Mouse (Mus musculus) liver, embryonic 16.5 days (tissue): ENCODE results near the gene Ncdn. TPM values are rescaled to one million over a fixed set of nuclear protein-coding genes. Genes with fewer than 3 reads are reported as not detected.

ENCODE experiments used
- ATAC-seq: fragments of 200-750 bp; cut with Nextera tagmentation; 2 replicates; pipeline ENCODE4 v1.8.0; 2017; ENCODE audit warnings: low read depth, mild to moderate bottlenecking, moderate number of reproducible peaks, moderate library complexity
- H3K27ac ChIP-seq: fragments of 300-500 bp; sonication (generic); 2 replicates; pipeline ENCODE4 v1.5.1; 2014; ENCODE audit warnings: mild to moderate bottlenecking, low read length
- H3K27me3 ChIP-seq: fragments of 300-500 bp; sonication (generic); 2 replicates; pipeline ENCODE4 v1.6.1; 2014; ENCODE audit warnings: low read depth, low read length, mixed read lengths; ENCODE audit not compliant: control insufficient read depth, insufficient read depth
- H3K36me3 ChIP-seq: fragments of 300-500 bp; sonication (generic); 2 replicates; pipeline ENCODE4 v1.6.1; 2014; ENCODE audit warnings: mild to moderate bottlenecking; ENCODE audit not compliant: control insufficient read depth, insufficient read depth
- H3K4me1 ChIP-seq: fragments of 300-500 bp; sonication (generic); 2 replicates; pipeline ENCODE4 v1.6.1; 2014; ENCODE audit warnings: low read depth, low read length, mixed read lengths; ENCODE audit not compliant: control insufficient read depth
- H3K4me2 ChIP-seq: fragments of 300-500 bp; sonication (generic); 2 replicates; pipeline ENCODE4 v1.6.1; 2014; ENCODE audit warnings: low read depth, low read length, mixed read lengths
- H3K4me3 ChIP-seq: fragments of 300-500 bp; sonication (generic); 2 replicates; pipeline ENCODE4 v1.5.1; 2014; ENCODE audit warnings: low read depth, mild to moderate bottlenecking, low read length
- H3K9ac ChIP-seq: fragments of 300-500 bp; sonication (generic); 2 replicates; pipeline ENCODE4 v1.6.1; 2014; ENCODE audit warnings: low read depth, low read length
- H3K9me3 ChIP-seq: fragments of 300-500 bp; sonication (generic); replicated peaks from 2 replicates; pipeline ENCODE4 v1.6.1; 2016; ENCODE audit warnings: low read length; ENCODE audit not compliant: control insufficient read depth
- WGBS: fragments of 180-500 bp; shearing (Covaris S2); extraction: QIAGEN DNeasy Blood & Tissue Kit; methylation state at CpG from one replicate; pipeline ENCODE4 v1.1.7; 2014; ENCODE audit not compliant: insufficient replicate concordance; 5-methylcytosine and 5-hydroxymethylcytosine counted together
- polyA plus RNA-seq: library from polyadenylated mRNA; unstranded; fragments of >200 nt; fragmentation: Nextera tagmentation; extraction: Ambion mirVana; gene quantifications from 2 replicates; pipeline ENCODE4 v1.2.1, GENCODE M21; 2015

Ncdn gene
- polyA plus RNA-seq, 1 experiment from 2014 or later = 6.7 TPM

DNA sequence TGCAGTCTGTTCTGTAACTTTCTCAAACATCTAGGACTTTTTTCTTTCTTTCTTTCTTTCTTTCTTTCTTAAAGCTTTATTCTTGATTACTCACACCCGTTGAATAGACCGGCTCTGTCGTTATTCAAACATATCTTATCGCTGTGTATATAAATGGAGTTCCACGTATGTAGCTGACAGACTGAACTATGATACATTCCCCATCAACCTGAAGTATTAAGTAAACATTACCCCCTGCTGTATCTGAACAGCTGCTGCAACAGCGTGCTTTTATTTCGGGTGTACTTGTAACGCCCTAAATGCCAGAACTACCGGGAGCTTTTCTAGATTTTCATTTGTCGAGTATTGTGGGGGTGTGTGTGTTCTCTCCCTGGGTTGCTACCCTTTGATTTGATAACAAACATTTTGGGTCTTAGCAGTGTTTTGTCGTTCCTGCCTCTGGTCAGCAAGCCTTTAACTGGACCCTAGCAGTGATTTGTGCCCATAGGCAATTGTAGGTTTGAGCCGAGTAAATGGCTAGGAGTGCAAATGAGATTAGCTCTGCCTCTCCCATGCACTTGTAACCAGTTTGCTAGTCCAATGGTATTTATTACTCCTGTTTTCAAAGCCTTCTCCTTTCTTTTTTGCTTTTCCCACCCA lies 1.6 kb upstream of the Ncdn start:
- H3K4me3 ChIP-seq = peak overlapping the region; percentile 92
- no peak for ATAC-seq
- WGBS = 53% methylated on average over 12 of the region's 12 CpGs

GRCm38 (mm10) chr4:126754231-126754611 lies 983 bp upstream of the Ncdn start:
- Histone ChIP-seq H3K36me3 (no peaks in the 10 kb centered on the region; the same call in 1 of the 2 replicates), H3K4me2 (peak overlapping the region; percentile 88), H3K4me3 (peak overlapping the region; percentile 92), H3K27ac (peak overlapping the region; percentile 88; the same call in 1 of the 2 replicates), H3K27me3 (no peaks in the 10 kb centered on the region), H3K4me1 (peaks cover 15% of the 10 kb centered on the region), H3K9me3 (no peaks in the 10 kb centered on the region), H3K9ac (peak overlapping the region; percentile 95)
- ATAC-seq = no peak
- 1% methylated on average over 12 of the region's 12 CpGs for WGBS

More for the DNA sequence above, 1.6 kb upstream of the Ncdn start:
- no peaks in the 10 kb centered on the region for H3K9me3 ChIP-seq
- H3K4me2 ChIP-seq = peak overlapping the region; percentile 88
- H3K36me3 ChIP-seq = no peaks in the 10 kb centered on the region; the same call in 1 of the 2 replicates
- peaks cover 15% of the 10 kb centered on the region for H3K4me1 ChIP-seq
- H3K9ac ChIP-seq = no peak overlapping the region; the same call in 1 of the 2 replicates
- H3K27me3 ChIP-seq = no peaks in the 10 kb centered on the region
- H3K27ac ChIP-seq = no peak overlapping the region

DNA sequence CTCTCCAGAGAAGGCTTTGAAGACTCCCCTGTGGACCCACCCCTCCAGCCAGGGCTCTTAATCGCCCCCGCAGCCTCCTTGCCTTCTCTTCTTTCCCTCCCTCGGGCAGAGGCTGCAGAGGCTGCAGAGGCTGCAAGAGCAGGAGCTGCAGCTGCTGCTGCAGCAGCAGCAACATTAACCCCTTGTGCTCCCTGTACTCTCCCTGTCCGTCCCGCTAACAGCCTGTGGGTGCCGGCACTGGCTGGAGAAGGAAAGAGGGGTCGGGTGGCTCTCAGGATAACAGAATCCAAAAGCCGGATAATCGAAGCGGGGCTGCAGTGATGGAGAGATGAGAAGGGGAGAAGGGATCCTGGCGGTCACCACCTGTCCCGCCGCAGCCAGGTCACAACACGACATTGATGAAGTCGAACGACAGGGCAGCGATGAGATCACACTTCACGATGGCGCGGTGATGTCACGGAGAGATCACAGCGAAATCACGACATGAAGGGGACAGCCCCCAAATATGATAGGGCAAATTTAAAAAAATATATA lies 563 bp downstream of the Ncdn start:
- H3K27me3 ChIP-seq = no peaks in the 10 kb centered on the region
- no peak for ATAC-seq

GRCm38 (mm10) chr4:126752024-126752607 lies 1.1 kb downstream of the Ncdn start:
- no peak for ATAC-seq

More for the DNA sequence above, 563 bp downstream of the Ncdn start:
- H3K4me1 ChIP-seq = peaks cover 15% of the 10 kb centered on the region
- peak overlapping the region; percentile 95 for H3K9ac ChIP-seq
- peak overlapping the region; percentile 88 for H3K4me2 ChIP-seq
- H3K27ac ChIP-seq = no peak overlapping the region
- WGBS = under 1% methylated on average over 23 of the region's 23 CpGs
- H3K9me3 ChIP-seq = no peaks in the 10 kb centered on the region
- no peaks in the 10 kb centered on the region; the same call in 1 of the 2 replicates for H3K36me3 ChIP-seq
- H3K4me3 ChIP-seq = peak overlapping the region; percentile 92

DNA sequence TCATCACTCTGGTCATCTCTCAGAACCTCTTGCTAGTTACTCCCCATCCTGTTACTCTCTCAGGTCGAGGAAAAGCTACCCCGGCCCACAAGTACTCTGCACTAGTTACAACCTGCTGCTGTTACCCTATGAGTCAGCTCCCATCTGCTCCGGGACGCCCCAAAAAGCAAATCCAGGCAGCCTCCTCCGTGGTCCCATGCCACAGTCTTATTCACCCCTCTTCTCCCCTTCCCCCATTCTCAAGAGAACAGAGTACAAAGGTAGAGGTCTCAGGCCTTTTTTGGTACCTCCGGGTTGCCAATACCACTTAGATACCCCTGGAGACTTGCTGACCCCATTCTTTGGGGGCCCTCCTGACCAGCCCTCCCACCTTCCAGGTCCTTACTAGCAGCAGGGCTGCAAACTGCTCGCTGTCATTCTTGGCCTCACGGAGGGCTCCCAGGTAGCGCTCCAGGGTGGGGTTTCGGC lies 1.6 kb downstream of the Ncdn start:
- no peak overlapping the region for H3K9ac ChIP-seq
- H3K27me3 ChIP-seq = no peaks in the 10 kb centered on the region
- H3K4me1 ChIP-seq = peaks cover 15% of the 10 kb centered on the region
- no peak overlapping the region for H3K4me2 ChIP-seq
- 81% methylated on average over 10 of the region's 10 CpGs for WGBS
- H3K36me3 ChIP-seq = peaks cover 1% of the 10 kb centered on the region; the same call in 1 of the 2 replicates
- H3K27ac ChIP-seq = no peak overlapping the region
- no peaks in the 10 kb centered on the region for H3K9me3 ChIP-seq
- H3K4me3 ChIP-seq = no peak overlapping the region
- ATAC-seq = no peak

More at GRCm38 (mm10) chr4:126752024-126752607, 1.1 kb downstream of the Ncdn start:
- no peaks in the 10 kb centered on the region for H3K9me3 ChIP-seq
- WGBS = 17% methylated on average over 13 of the region's 13 CpGs
- H3K27me3 ChIP-seq = no peaks in the 10 kb centered on the region
- peaks cover 15% of the 10 kb centered on the region for H3K4me1 ChIP-seq
- no peaks in the 10 kb centered on the region; the same call in 1 of the 2 replicates for H3K36me3 ChIP-seq
- H3K9ac ChIP-seq = peak overlapping the region; percentile 95
- H3K4me2 ChIP-seq = peak overlapping the region; percentile 88
- peak overlapping the region; percentile 92 for H3K4me3 ChIP-seq
- H3K27ac ChIP-seq = no peak overlapping the region

GRCm38 (mm10) chr4:126750863-126751555 lies 2.2 kb downstream of the Ncdn start:
- H3K4me3 ChIP-seq = no peak overlapping the region
- ATAC-seq = no peak
- no peaks in the 10 kb centered on the region for H3K9me3 ChIP-seq
- H3K27ac ChIP-seq = no peak overlapping the region
- no peaks in the 10 kb centered on the region for H3K27me3 ChIP-seq
- 81% methylated on average over 8 of the region's 8 CpGs for WGBS
- H3K4me1 ChIP-seq = peaks cover 15% of the 10 kb centered on the region
- no peak overlapping the region for H3K4me2 ChIP-seq
- peaks cover 3% of the 10 kb centered on the region; the same call in 1 of the 2 replicates for H3K36me3 ChIP-seq
- no peak overlapping the region for H3K9ac ChIP-seq

DNA sequence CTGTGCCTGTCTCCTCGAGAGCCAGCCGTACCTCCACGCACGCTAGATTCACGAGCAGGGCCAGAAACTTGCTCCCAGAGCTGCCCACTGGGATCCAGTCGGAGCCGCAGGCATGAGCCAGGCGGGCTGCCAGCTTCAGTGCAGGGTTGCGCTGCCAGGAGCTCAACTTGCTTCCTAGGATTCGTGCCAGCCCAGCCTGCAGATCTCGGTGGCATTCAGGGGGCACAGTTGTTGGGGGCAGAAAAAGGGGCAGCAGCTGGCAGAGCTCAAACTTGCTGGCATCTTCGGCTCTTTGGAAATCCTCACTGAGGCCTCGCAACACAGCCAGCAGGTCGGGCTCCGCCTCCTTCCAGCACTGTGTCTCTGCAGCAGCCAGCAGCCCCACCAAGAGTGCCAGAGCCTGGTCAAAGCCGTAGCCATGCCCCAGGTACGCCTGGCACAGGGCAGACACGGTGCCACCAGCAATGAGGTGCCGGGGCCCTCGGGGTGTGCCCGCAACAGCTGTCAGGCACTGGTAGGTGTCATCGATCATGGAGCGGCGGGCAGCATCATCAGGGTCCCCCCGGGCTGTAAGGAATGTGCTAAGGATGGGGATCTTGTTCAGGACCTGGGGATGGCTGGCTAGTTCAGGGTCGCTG lies 3.1 kb downstream of the Ncdn start:
- WGBS = 83% methylated on average over 26 of the region's 26 CpGs
- no peak for ATAC-seq
- no peak overlapping the region for H3K9ac ChIP-seq
- peaks cover 3% of the 10 kb centered on the region; the same call in 1 of the 2 replicates for H3K36me3 ChIP-seq
- no peak overlapping the region for H3K27ac ChIP-seq
- H3K9me3 ChIP-seq = no peaks in the 10 kb centered on the region
- H3K27me3 ChIP-seq = no peaks in the 10 kb centered on the region
- H3K4me1 ChIP-seq = peaks cover 15% of the 10 kb centered on the region
- H3K4me3 ChIP-seq = no peak overlapping the region
- H3K4me2 ChIP-seq = no peak overlapping the region

- no peak overlapping the region for H3K9ac ChIP-seq
- no peak overlapping the region for H3K4me3 ChIP-seq
- 81% methylated on average over 11 of the region's 11 CpGs for WGBS
- no peak for ATAC-seq
- H3K4me2 ChIP-seq = no peak overlapping the region
- H3K9me3 ChIP-seq = no peaks in the 10 kb centered on the region
- H3K27ac ChIP-seq = no peak overlapping the region
- no peaks in the 10 kb centered on the region for H3K27me3 ChIP-seq
- H3K4me1 ChIP-seq = peaks cover 15% of the 10 kb centered on the region
- H3K36me3 ChIP-seq = peaks cover 3% of the 10 kb centered on the region; the same call in 1 of the 2 replicates
Observed at GRCm38 (mm10) chr4:126749553-126749952, 3.7 kb downstream of the Ncdn start.
